Mouse (Mus musculus): ENCODE results near the gene Slc16a12. TPM values are rescaled to one million over a fixed set of nuclear protein-coding genes. Genes with fewer than 3 reads are reported as not detected.

Gene Slc16a12
- total and polyA plus RNA-seq, 2 experiments from 2014 or later, result 7.2 to 10.3 TPM

DNA sequence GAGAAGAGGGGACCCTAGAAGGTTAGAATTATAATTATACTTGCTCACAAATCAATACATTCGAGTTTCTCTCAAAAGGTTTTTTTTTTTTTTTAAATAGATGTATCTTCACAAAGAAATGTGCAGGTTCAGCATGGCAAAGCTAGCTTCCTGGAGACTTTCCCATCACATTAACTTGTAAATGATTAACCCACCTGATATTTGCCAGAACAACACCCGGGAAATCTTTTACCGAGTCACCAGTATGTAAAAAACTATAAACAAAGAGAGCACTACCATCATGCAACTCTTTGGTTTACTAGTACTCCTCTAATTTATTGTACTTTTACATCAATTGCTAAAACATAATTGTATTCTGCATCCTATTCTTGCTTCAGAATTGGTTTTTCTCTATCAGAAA, 48.7 kb downstream of the Slc16a12 start:
- Histone ChIP-seq H3K36me3 (replicated peaks; ENCODE audit: control insufficient read depth, insufficient read depth, low read length) (no peaks in the 10 kb centered on the region), H3K4me3 (ENCODE audit: low read depth, low read length) (no peak overlapping the region), H3K27me3 (ENCODE audit: control insufficient read depth, insufficient read depth, low read length) (no peaks in the 10 kb centered on the region), H3K27ac (ENCODE audit: low read depth) (no peak overlapping the region), H3K4me1 (ENCODE audit: control insufficient read depth, insufficient read depth) (no peaks in the 10 kb centered on the region), H3K9ac (replicated peaks; ENCODE audit: low read depth, low read length) (no peak overlapping the region), H3K4me2 (ENCODE audit: low read depth, low read length) (no peak overlapping the region), H3K9me3 (replicated peaks; ENCODE audit: control insufficient read depth, low read length) (no peaks in the 10 kb centered on the region)
- no peak for DNase-seq (ENCODE audit: low spot score)
- TF ChIP-seq EP300 (IDR thresholded peaks at IDR 0.05; ENCODE audit: low read depth) (no peak), CTCF (IDR thresholded peaks at IDR 0.05; ENCODE audit: low read depth) (no peak)
- 83% methylated on average over 3 of the region's 3 CpGs for WGBS
- ATAC-seq (ENCODE audit: insufficient read depth, low read depth), result no peak

DNA sequence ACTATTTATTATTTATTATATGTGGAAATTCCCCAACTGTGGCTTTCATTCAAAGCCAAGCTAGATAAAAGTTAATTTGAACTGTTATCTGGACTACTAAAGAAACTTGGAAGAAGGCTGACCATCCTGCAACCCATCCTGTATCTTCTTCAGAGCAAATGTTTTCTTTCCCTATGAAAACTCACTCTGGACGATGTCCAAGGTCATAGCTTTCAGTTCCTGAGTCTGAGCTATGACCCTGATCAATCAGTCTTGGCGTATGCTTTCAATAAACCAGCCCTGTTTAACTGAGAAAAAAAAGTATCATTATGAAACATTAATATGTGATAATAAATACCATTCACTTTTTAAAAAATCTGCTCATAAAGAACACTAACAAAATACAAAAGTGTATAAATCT, 49.6 kb downstream of the Slc16a12 start:
- H3K4me3 ChIP-seq (ENCODE audit: low read depth, low read length), result no peak overlapping the region
- no peaks in the 10 kb centered on the region for H3K9me3 ChIP-seq (replicated peaks; ENCODE audit: control insufficient read depth, low read length)
- no peaks in the 10 kb centered on the region for H3K27me3 ChIP-seq (ENCODE audit: control insufficient read depth, insufficient read depth, low read length)
- 69% methylated on average over 2 of the region's 2 CpGs for WGBS
- H3K4me2 ChIP-seq (ENCODE audit: low read depth, low read length), result no peak overlapping the region
- ATAC-seq (ENCODE audit: insufficient read depth, low read depth) (no peak), DNase-seq (ENCODE audit: low spot score) (no peak)
- no peak for TF ChIP-seq EP300 (IDR thresholded peaks at IDR 0.05; ENCODE audit: low read depth)
- no peak overlapping the region for H3K27ac ChIP-seq (ENCODE audit: low read depth)
- no peaks in the 10 kb centered on the region for H3K36me3 ChIP-seq (replicated peaks; ENCODE audit: control insufficient read depth, insufficient read depth, low read length)
- H3K9ac ChIP-seq (replicated peaks; ENCODE audit: low read depth, low read length), result no peak overlapping the region
- H3K4me1 ChIP-seq (ENCODE audit: control insufficient read depth, insufficient read depth), result no peaks in the 10 kb centered on the region

DNA sequence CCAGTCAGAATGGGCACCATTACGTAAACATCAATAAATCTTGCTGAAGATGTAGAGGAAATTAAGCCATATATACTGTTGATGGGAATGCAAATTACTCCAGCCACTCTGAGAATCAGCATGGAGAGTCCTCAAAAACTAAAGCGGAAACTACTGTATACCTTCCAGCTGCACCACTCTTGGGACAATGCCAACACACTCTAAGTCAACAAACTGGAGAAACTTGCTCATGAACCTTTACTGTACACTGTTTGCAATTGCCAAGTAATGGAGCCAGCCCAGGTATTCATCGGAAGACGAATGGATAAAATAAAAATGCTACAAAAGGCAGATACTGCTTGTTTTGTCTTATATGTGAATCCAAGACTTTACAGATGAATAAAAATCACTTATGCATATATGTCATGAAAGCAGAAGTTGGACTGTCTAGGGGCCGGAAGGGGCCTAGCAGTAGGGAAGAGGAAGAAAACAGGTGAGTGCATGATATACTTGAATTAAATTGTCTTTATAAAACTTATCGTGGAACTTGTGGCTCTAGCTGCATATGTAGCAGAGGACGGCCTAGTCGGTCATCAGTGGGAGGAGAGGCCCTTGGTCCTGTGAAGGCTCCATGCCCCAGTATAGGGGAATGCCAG, 50.6 kb downstream of the Slc16a12 start:
- no peak overlapping the region for H3K27ac ChIP-seq (ENCODE audit: low read depth)
- no peak for ATAC-seq (ENCODE audit: insufficient read depth, low read depth)

DNA sequence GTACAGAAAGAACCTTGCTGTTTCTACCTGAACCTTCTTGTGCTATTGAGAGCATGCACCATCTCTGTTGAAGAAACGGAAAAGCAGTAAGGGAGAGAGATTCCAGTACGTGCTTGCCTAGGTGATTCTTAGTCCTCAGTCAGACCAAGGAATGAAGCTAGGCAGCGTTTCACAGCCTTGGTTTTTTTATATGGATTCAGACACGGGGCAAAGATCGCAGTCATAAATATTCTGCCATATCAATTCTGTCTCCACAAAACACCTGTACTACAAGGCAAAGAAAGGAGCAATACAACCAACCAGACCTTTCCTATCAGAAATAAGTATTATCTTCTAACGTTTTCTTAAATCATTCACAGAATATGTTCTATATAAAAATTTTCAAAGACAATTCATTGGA, 55.7 kb downstream of the Slc16a12 start:
- DNase-seq (ENCODE audit: low spot score) (no peak), ATAC-seq (ENCODE audit: insufficient read depth, low read depth) (no peak)
- Histone ChIP-seq H3K27ac (ENCODE audit: low read depth) (no peak overlapping the region), H3K9me3 (replicated peaks; ENCODE audit: control insufficient read depth, low read length) (no peaks in the 10 kb centered on the region), H3K4me3 (ENCODE audit: low read depth, low read length) (no peak overlapping the region), H3K27me3 (ENCODE audit: control insufficient read depth, insufficient read depth, low read length) (no peaks in the 10 kb centered on the region), H3K4me2 (ENCODE audit: low read depth, low read length) (no peak overlapping the region), H3K9ac (replicated peaks; ENCODE audit: low read depth, low read length) (no peak overlapping the region), H3K4me1 (ENCODE audit: control insufficient read depth, insufficient read depth) (no peaks in the 10 kb centered on the region), H3K36me3 (replicated peaks; ENCODE audit: control insufficient read depth, insufficient read depth, low read length) (no peaks in the 10 kb centered on the region)
- 85% methylated on average over 6 of the region's 6 CpGs for WGBS
- TF ChIP-seq CTCF (IDR thresholded peaks at IDR 0.05; ENCODE audit: low read depth), result no peak
- no peak for TF ChIP-seq EP300 (IDR thresholded peaks at IDR 0.05; ENCODE audit: low read depth)

More for the DNA sequence above, 50.6 kb downstream of the Slc16a12 start:
- Histone ChIP-seq H3K4me2 (ENCODE audit: low read depth, low read length) (no peak overlapping the region), H3K9ac (replicated peaks; ENCODE audit: low read depth, low read length) (no peak overlapping the region), H3K27me3 (ENCODE audit: control insufficient read depth, insufficient read depth, low read length) (no peaks in the 10 kb centered on the region), H3K4me3 (ENCODE audit: low read depth, low read length) (no peak overlapping the region), H3K9me3 (replicated peaks; ENCODE audit: control insufficient read depth, low read length) (no peaks in the 10 kb centered on the region), H3K4me1 (ENCODE audit: control insufficient read depth, insufficient read depth) (no peaks in the 10 kb centered on the region), H3K36me3 (replicated peaks; ENCODE audit: control insufficient read depth, insufficient read depth, low read length) (no peaks in the 10 kb centered on the region)
- TF ChIP-seq CTCF (IDR thresholded peaks at IDR 0.05; ENCODE audit: low read depth), result no peak
- no peak for TF ChIP-seq EP300 (IDR thresholded peaks at IDR 0.05; ENCODE audit: low read depth)
- WGBS, result 88% methylated on average over 8 of the region's 8 CpGs
- no peak for DNase-seq (ENCODE audit: low spot score)

DNA sequence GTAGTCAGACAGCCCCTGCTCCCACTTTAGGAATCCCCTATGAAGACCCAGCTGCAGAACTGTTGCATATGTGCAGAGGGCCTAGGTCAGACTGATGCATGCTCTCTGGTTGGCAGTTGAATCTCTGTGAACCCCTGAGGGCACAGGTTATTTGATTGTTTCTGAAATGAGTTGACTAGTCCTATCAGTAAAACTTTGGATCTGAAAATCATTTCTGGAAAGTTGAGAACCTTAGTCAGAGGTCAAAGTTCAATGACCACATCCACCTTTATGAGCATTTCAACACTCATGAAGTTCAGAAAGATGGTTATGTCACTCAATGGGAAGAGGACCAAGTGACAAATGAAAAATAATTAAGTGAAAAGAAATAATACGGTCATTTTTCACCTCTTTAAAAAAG, 61.6 kb downstream of the Slc16a12 start:
- Histone ChIP-seq H3K9ac (replicated peaks; ENCODE audit: low read depth, low read length) (no peak overlapping the region), H3K4me3 (ENCODE audit: low read depth, low read length) (no peak overlapping the region), H3K27ac (ENCODE audit: low read depth) (no peak overlapping the region), H3K9me3 (replicated peaks; ENCODE audit: control insufficient read depth, low read length) (no peaks in the 10 kb centered on the region), H3K36me3 (replicated peaks; ENCODE audit: control insufficient read depth, insufficient read depth, low read length) (no peaks in the 10 kb centered on the region), H3K4me1 (ENCODE audit: control insufficient read depth, insufficient read depth) (no peaks in the 10 kb centered on the region), H3K4me2 (ENCODE audit: low read depth, low read length) (no peak overlapping the region), H3K27me3 (ENCODE audit: control insufficient read depth, insufficient read depth, low read length) (no peaks in the 10 kb centered on the region)
- TF ChIP-seq CTCF (IDR thresholded peaks at IDR 0.05; ENCODE audit: low read depth) (no peak), EP300 (IDR thresholded peaks at IDR 0.05; ENCODE audit: low read depth) (no peak)
- WGBS, result 81% methylated on average over 1 of the region's 1 CpGs
- ATAC-seq (ENCODE audit: insufficient read depth, low read depth) (no peak), DNase-seq (ENCODE audit: low spot score) (no peak)

DNA sequence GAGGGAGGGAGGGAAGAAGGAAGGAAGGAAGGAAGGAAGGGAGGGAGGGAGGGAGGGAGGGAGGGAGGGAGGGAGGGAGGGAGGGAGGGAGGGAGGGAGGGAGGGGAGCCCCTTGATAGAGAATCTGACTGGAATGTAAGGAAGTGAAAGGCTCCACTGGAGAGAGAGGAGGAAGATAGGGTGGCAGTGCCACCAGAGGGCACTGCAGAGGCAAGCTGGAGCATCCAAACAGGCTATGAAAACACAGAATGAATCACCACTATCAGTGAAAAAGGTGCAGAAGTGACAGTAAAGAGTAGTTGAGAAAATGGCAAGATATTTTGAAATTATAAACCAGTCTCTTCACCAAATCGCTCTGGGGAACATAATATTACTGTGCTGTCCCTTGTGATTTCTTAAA, 62.2 kb downstream of the Slc16a12 start:
- TF ChIP-seq CTCF (IDR thresholded peaks at IDR 0.05; ENCODE audit: low read depth), result peak; percentile 74
- no peak for TF ChIP-seq EP300 (IDR thresholded peaks at IDR 0.05; ENCODE audit: low read depth)
- Histone ChIP-seq H3K4me1 (ENCODE audit: control insufficient read depth, insufficient read depth) (no peaks in the 10 kb centered on the region), H3K9ac (replicated peaks; ENCODE audit: low read depth, low read length) (no peak overlapping the region), H3K27me3 (ENCODE audit: control insufficient read depth, insufficient read depth, low read length) (no peaks in the 10 kb centered on the region), H3K4me3 (ENCODE audit: low read depth, low read length) (no peak overlapping the region), H3K9me3 (replicated peaks; ENCODE audit: control insufficient read depth, low read length) (no peaks in the 10 kb centered on the region), H3K36me3 (replicated peaks; ENCODE audit: control insufficient read depth, insufficient read depth, low read length) (no peaks in the 10 kb centered on the region), H3K27ac (ENCODE audit: low read depth) (no peak overlapping the region), H3K4me2 (ENCODE audit: low read depth, low read length) (no peak overlapping the region)
- ATAC-seq (ENCODE audit: insufficient read depth, low read depth) (peak; percentile 47; the same call in 1 of the 2 replicates), DNase-seq (ENCODE audit: low spot score) (peak; percentile 52)
- WGBS, result 55% methylated on average over 1 of the region's 1 CpGs

Measured in heart, postnatal 0 days (tissue).